Mouse (Mus musculus): ENCODE results near the gene Srgap1. TPM values are rescaled to one million over a fixed set of nuclear protein-coding genes. Genes with fewer than 3 reads are reported as not detected.

Gene Srgap1
- polyA plus RNA-seq, 1 experiment from 2014 or later = 11.6 TPM

DNA sequence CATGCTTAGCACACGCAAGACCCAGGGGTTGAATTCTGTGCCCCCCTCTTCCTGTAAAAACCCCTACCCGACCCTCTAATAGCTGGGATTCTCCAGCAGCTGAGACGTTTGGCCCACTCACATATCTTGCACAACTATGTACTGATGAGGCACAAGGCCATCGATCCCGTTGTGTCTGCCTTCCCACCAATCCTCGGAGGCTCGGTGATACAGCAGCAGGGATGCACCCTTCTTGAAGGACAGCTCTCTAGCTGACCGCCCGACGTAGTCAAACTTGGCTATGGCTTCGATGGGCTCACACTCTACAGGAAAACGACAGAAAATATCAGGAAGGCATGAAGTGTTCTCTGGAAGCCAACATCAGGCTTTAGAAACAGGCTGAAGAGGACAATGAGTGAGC, 252.6 kb downstream of the Srgap1 start:
- WGBS = 92% methylated on average over 12 of the region's 12 CpGs

DNA sequence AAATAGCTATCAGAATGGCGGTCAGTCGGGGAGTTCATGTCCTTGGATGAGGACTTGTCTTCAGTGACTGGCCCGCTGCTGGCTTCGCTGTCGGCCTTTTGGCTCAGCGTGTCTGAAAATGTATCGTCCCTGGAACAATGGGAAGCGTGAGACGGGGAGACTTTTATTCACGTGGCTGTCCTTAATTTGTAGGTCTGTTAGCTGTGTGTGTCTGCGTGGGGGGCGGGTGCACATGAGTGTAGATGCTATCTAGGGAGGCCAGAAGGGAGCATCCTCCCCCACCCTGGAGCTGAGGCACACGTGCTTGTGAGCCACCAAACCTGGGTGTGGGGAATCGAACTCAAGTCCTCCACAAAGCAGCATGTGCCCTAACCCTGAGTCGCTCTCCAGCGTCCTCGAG, 254.5 kb downstream of the Srgap1 start:
- peak; percentile 10 for DNase-seq (ENCODE audit: low spot score, missing footprints)
- Histone ChIP-seq H3K27me3 (ENCODE audit: control insufficient read depth, insufficient read depth, low read length) (no peaks in the 10 kb centered on the region), H3K36me3 (ENCODE audit: control insufficient read depth, insufficient read depth, low read length) (no peaks in the 10 kb centered on the region), H3K4me3 (ENCODE audit: low read depth, low read length) (no peak overlapping the region), H3K4me2 (no peak overlapping the region), H3K27ac (ENCODE audit: low read depth, low read length) (no peak overlapping the region), H3K9ac (ENCODE audit: low read length) (no peak overlapping the region), H3K4me1 (ENCODE audit: control insufficient read depth, insufficient read depth, low read length) (peaks cover 6% of the 10 kb centered on the region), H3K9me3 (ENCODE audit: control insufficient read depth, low read length) (no peaks in the 10 kb centered on the region)
- WGBS = 94% methylated on average over 17 of the region's 17 CpGs
- ATAC-seq (ENCODE audit: low FRiP score) = no peak

More for the DNA sequence above, 252.6 kb downstream of the Srgap1 start:
- DNase-seq (ENCODE audit: low spot score, missing footprints) (peak; percentile 12), ATAC-seq (ENCODE audit: low FRiP score) (no peak)
- Histone ChIP-seq H3K27me3 (ENCODE audit: control insufficient read depth, insufficient read depth, low read length) (no peaks in the 10 kb centered on the region), H3K9ac (ENCODE audit: low read length) (no peak overlapping the region), H3K27ac (ENCODE audit: low read depth, low read length) (no peak overlapping the region), H3K36me3 (ENCODE audit: control insufficient read depth, insufficient read depth, low read length) (peaks cover 2% of the 10 kb centered on the region; the same call in 1 of the 2 replicates), H3K9me3 (ENCODE audit: control insufficient read depth, low read length) (no peaks in the 10 kb centered on the region), H3K4me1 (ENCODE audit: control insufficient read depth, insufficient read depth, low read length) (peaks cover 6% of the 10 kb centered on the region), H3K4me2 (no peak overlapping the region), H3K4me3 (ENCODE audit: low read depth, low read length) (no peak overlapping the region)

DNA sequence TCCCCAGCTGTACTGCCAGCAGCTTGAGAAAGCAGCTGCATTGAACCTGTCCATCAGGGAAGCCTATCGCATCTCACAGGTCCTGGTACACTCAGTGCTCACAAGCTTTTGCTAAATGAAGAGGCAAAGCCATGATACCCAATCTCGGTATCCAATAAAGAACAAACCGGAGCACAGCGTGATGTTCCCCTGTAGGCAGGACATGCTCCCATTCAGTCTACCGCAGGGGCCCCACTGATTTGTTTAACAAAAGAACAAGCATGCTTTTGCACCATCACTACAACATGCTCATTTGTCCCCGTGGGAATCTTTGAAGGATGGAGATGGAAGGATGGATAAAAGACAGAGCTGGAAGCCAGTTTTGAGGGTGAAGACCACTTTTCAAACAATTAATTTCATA, 257.0 kb downstream of the Srgap1 start:
- Histone ChIP-seq H3K4me2 (no peak overlapping the region), H3K9ac (ENCODE audit: low read length) (no peak overlapping the region), H3K4me3 (ENCODE audit: low read depth, low read length) (no peak overlapping the region), H3K4me1 (ENCODE audit: control insufficient read depth, insufficient read depth, low read length) (peaks cover 6% of the 10 kb centered on the region), H3K36me3 (ENCODE audit: control insufficient read depth, insufficient read depth, low read length) (peaks cover 4% of the 10 kb centered on the region; the same call in 1 of the 2 replicates), H3K27me3 (ENCODE audit: control insufficient read depth, insufficient read depth, low read length) (no peaks in the 10 kb centered on the region), H3K27ac (ENCODE audit: low read depth, low read length) (no peak overlapping the region), H3K9me3 (ENCODE audit: control insufficient read depth, low read length) (no peaks in the 10 kb centered on the region)
- DNase-seq (ENCODE audit: low spot score, missing footprints) (no peak), ATAC-seq (ENCODE audit: low FRiP score) (peak; percentile 35; the same call in 1 of the 2 replicates)
- WGBS = 22% methylated on average over 6 of the region's 6 CpGs

DNA sequence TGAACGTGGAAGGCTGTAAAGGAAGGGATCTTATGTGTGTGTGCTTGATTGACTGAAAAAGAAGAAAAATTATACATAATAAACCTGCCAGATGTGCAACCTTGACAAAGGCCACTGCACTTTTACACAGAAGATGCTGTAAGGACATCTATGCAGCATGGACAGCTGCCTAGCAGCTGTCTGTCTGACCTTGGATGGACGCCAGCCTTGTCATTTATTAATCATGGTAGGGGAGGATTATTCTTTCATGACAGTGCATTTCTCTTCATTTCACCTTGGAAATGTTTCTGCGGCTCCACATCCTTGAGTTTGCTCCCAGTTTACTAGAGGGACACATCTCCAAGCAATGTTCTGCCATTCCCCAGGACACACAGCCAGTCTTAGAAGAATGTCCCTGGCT, 258.6 kb downstream of the Srgap1 start:
- H3K4me3 ChIP-seq (ENCODE audit: low read depth, low read length) = no peak overlapping the region

DNA sequence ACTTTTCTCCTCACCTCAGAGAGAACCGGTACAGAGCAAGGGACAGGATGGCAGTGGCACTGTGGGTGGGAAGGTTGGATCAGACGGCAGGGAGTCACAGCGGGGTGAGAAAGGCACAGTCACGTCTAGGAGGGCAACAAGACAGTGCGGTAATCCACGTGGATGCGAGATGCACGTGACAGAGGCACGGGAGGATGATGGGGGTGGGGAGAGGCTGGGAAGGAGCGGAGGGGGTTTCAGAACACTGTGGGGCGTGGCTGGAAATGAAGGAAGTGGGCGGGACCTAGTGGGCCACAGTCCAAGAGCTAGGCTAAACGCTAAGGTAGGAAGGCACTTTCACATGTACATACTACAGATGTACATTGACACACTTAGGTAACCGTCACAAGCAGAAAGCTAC, 266.0 kb downstream of the Srgap1 start:
- no peak for DNase-seq (ENCODE audit: low spot score, missing footprints)
- Histone ChIP-seq H3K27ac (ENCODE audit: low read depth, low read length) (no peak overlapping the region), H3K4me3 (ENCODE audit: low read depth, low read length) (no peak overlapping the region), H3K27me3 (ENCODE audit: control insufficient read depth, insufficient read depth, low read length) (no peaks in the 10 kb centered on the region), H3K4me2 (no peak overlapping the region), H3K4me1 (ENCODE audit: control insufficient read depth, insufficient read depth, low read length) (no peaks in the 10 kb centered on the region), H3K9ac (ENCODE audit: low read length) (no peak overlapping the region), H3K36me3 (ENCODE audit: control insufficient read depth, insufficient read depth, low read length) (peaks cover 15% of the 10 kb centered on the region), H3K9me3 (ENCODE audit: control insufficient read depth, low read length) (no peaks in the 10 kb centered on the region; the same call in 1 of the 2 replicates)
- WGBS = 54% methylated on average over 14 of the region's 14 CpGs
- ATAC-seq (ENCODE audit: low FRiP score) = 0 out of 2 replicates have a peak, but pooled peaks have one; percentile 30

More for the DNA sequence above, 258.6 kb downstream of the Srgap1 start:
- Histone ChIP-seq H3K27me3 (ENCODE audit: control insufficient read depth, insufficient read depth, low read length) (no peaks in the 10 kb centered on the region), H3K9me3 (ENCODE audit: control insufficient read depth, low read length) (no peaks in the 10 kb centered on the region; the same call in 1 of the 2 replicates), H3K36me3 (ENCODE audit: control insufficient read depth, insufficient read depth, low read length) (peaks cover 15% of the 10 kb centered on the region), H3K27ac (ENCODE audit: low read depth, low read length) (no peak overlapping the region), H3K9ac (ENCODE audit: low read length) (no peak overlapping the region), H3K4me2 (no peak overlapping the region), H3K4me1 (ENCODE audit: control insufficient read depth, insufficient read depth, low read length) (peaks cover 6% of the 10 kb centered on the region)
- DNase-seq (ENCODE audit: low spot score, missing footprints) (no peak), ATAC-seq (ENCODE audit: low FRiP score) (no peak)
- whole genome bisulfite sequencing = 87% methylated on average over 3 of the region's 3 CpGs

DNA sequence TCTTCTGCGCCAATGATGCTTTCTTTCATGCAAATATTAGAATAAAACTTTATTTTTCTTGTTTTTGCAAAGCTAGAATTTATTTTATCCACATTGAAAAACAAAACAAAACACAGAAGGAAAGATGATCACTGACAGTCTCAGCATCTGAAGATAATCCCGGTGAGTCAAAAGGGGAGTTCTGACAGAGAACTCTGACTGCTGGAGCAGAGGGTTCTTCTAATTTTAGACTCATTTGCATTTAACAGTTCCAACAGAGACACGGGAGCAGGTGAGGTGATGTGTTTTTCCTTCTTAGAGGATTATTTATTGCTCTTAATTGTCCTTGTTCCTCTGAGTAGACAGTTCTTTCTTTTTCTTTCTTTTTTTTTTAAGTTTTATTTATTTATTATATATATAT, 271.1 kb downstream of the Srgap1 start:
- H3K4me2 ChIP-seq = no peak overlapping the region
- H3K9ac ChIP-seq (ENCODE audit: low read length) = no peak overlapping the region
- WGBS = 61% methylated on average over 3 of the region's 3 CpGs
- ATAC-seq (ENCODE audit: low FRiP score) (no peak), DNase-seq (ENCODE audit: low spot score, missing footprints) (no peak)
- no peaks in the 10 kb centered on the region for H3K36me3 ChIP-seq (ENCODE audit: control insufficient read depth, insufficient read depth, low read length)
- no peak overlapping the region for H3K27ac ChIP-seq (ENCODE audit: low read depth, low read length)
- H3K4me3 ChIP-seq (ENCODE audit: low read depth, low read length) = no peak overlapping the region
- H3K4me1 ChIP-seq (ENCODE audit: control insufficient read depth, insufficient read depth, low read length) = no peaks in the 10 kb centered on the region; the same call in 1 of the 2 replicates
- H3K27me3 ChIP-seq (ENCODE audit: control insufficient read depth, insufficient read depth, low read length) = no peaks in the 10 kb centered on the region
- no peaks in the 10 kb centered on the region for H3K9me3 ChIP-seq (ENCODE audit: control insufficient read depth, low read length)

DNA sequence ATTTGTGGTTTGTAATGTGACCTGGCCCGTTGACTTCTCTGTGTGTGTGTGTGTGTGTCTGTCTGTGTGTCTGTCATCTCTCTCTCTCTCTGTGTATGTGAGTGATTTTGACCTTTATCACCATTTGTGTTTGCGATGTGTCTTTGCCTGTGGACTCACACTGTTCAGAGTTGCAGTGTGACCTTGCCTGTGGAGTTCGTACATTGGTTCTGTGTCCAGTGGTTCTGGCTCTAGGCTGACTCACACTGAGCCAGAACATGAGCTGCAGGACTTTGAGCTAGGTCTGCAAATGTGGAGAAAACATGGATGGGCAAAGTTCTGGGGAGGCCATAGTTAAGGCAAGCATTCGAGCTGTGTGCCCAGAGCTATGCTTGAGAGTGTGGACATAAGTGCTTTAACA, 273.3 kb downstream of the Srgap1 start:
- Histone ChIP-seq H3K9me3 (ENCODE audit: control insufficient read depth, low read length) (no peaks in the 10 kb centered on the region), H3K36me3 (ENCODE audit: control insufficient read depth, insufficient read depth, low read length) (no peaks in the 10 kb centered on the region), H3K4me1 (ENCODE audit: control insufficient read depth, insufficient read depth, low read length) (no peaks in the 10 kb centered on the region; the same call in 1 of the 2 replicates), H3K27ac (ENCODE audit: low read depth, low read length) (no peak overlapping the region), H3K4me2 (no peak overlapping the region), H3K4me3 (ENCODE audit: low read depth, low read length) (no peak overlapping the region), H3K27me3 (ENCODE audit: control insufficient read depth, insufficient read depth, low read length) (no peaks in the 10 kb centered on the region), H3K9ac (ENCODE audit: low read length) (no peak overlapping the region)
- ATAC-seq (ENCODE audit: low FRiP score) (no peak), DNase-seq (ENCODE audit: low spot score, missing footprints) (no peak)
- 81% methylated on average over 4 of the region's 4 CpGs for WGBS

DNA sequence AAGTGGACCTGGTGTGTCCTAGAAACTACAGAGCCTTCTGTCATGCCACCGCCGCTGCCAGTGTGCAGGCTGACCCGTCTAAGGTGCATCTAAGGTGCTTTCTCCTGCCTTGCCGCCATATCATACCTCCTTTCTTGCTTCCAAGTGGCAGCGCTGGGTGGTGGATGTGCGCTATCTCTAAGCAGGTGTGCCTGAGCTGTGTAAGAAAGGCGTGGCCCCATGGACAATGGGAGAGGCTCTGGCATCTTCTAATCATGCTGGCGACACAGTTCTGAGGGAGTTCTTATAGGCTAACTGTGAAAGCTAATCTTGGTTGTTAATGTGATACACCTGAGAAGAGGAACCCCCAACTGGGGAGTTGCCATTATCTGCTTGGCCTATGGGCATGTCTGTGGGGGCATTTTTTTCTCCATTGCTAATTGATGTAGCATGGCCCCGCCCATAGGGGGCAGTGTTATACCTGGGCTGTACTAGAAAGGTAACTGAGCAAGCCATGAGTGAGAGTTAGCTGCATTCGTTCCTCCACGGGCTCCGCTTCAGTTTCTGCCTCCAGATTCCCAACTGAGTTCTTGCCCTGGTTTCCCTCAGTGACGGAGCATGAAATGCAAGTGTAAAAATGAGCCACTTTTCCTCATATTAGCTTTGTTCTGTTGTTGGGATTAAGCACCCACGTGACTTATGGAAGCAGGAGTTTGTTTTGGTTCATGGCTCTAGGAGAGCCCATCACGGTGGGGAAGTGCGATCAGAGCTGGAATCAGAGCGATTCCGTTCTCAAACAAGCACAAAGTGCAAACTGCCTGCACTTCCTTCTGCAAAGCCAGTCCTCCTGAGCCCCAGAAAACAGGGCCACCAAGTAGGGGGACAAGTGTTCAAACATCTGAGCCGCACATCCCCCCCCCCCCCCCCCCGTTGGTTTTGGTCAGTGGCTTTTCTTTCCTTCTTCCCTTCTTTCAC, 276.2 kb downstream of the Srgap1 start:
- H3K4me1 ChIP-seq (ENCODE audit: control insufficient read depth, insufficient read depth, low read length) = no peaks in the 10 kb centered on the region; the same call in 1 of the 2 replicates
- ATAC-seq (ENCODE audit: low FRiP score) (no peak), DNase-seq (ENCODE audit: low spot score, missing footprints) (peak; percentile 86)
- WGBS = 51% methylated on average over 20 of the region's 20 CpGs
- H3K9ac ChIP-seq (ENCODE audit: low read length) = no peak overlapping the region
- H3K27ac ChIP-seq (ENCODE audit: low read depth, low read length) = no peak overlapping the region
- H3K9me3 ChIP-seq (ENCODE audit: control insufficient read depth, low read length) = no peaks in the 10 kb centered on the region
- peak overlapping the region; percentile 15; the same call in 1 of the 2 replicates for H3K4me2 ChIP-seq
- no peaks in the 10 kb centered on the region for H3K27me3 ChIP-seq (ENCODE audit: control insufficient read depth, insufficient read depth, low read length)
- H3K36me3 ChIP-seq (ENCODE audit: control insufficient read depth, insufficient read depth, low read length) = no peaks in the 10 kb centered on the region
- no peak overlapping the region for H3K4me3 ChIP-seq (ENCODE audit: low read depth, low read length)

DNA sequence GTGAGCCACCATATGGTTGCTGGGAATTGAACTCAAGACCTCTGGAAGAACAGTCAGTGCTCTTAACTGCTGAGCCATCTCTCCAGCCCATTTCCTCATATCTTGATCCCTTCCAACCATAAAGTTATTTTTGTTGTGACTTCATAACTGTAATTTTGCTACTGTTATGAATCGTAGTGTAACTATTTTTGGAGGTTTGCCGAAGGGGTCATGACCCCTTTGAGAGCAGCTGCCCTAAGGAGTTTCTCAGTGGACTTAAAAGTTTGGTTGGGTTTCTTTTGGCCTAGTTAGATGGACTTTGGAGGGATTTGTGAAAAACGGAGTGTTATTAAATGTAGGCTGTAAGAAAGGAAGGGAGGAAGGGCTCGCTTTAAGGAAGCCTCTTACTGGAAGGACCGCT, 277.4 kb downstream of the Srgap1 start:
- WGBS = 86% methylated on average over 5 of the region's 5 CpGs
- ATAC-seq (ENCODE audit: low FRiP score) (no peak), DNase-seq (ENCODE audit: low spot score, missing footprints) (no peak)
- Histone ChIP-seq H3K4me1 (ENCODE audit: control insufficient read depth, insufficient read depth, low read length) (peaks cover 8% of the 10 kb centered on the region), H3K27ac (ENCODE audit: low read depth, low read length) (no peak overlapping the region), H3K27me3 (ENCODE audit: control insufficient read depth, insufficient read depth, low read length) (no peaks in the 10 kb centered on the region), H3K9ac (ENCODE audit: low read length) (no peak overlapping the region), H3K4me3 (ENCODE audit: low read depth, low read length) (no peak overlapping the region), H3K36me3 (ENCODE audit: control insufficient read depth, insufficient read depth, low read length) (no peaks in the 10 kb centered on the region), H3K4me2 (no peak overlapping the region), H3K9me3 (ENCODE audit: control insufficient read depth, low read length) (no peaks in the 10 kb centered on the region)
